Mouse (Mus musculus) right cerebral cortex, postnatal 36 days (tissue): ENCODE measurements at regions not wholly inside any gene's neighbourhood (a gene's known extent, or its start where the extent isn't known, plus 50 kb on each side); places are given as distances from the start of the nearest gene placed in this dataset.
A peak's percentile ranks its signal among the peaks of the same experiment; 100 is the strongest.
"Not testable (repeated sequence)": the region's sequence is repeated elsewhere in the genome, so short reads cannot be mapped to it uniquely, and the experiment has no call there.

ENCODE experiments used
- DNase-seq, 2 experiments: peaks; one replicate each; pipeline ENCODE4 v3.0.0; 2022; ENCODE audit warnings: low spot score in 2 of 2, mixed read lengths in 1 of 2

- no peak for DNase-seq
These were observed 94.7 kb downstream of the Cxxc4 start for GRCm38 (mm10) chr3:134330943-134331342.

- DNase-seq: no peak
These were observed 95.3 kb downstream of the Cxxc4 start for GRCm38 (mm10) chr3:134331499-134332153.

- DNase-seq: not testable (repeated sequence)
These were observed 102.9 kb downstream of the Cxxc4 start for GRCm38 (mm10) chr3:134339093-134339695.

- no peak for DNase-seq
These were observed 129.7 kb downstream of the Cxxc4 start for GRCm38 (mm10) chr3:134365948-134366347.

- DNase-seq: no peak
These were observed 130.5 kb downstream of the Cxxc4 start for GRCm38 (mm10) chr3:134366761-134367160.

GRCm38 (mm10) chr3:134368591-134368990 lies 132.3 kb downstream of the Cxxc4 start:
- no peak for DNase-seq

DNA sequence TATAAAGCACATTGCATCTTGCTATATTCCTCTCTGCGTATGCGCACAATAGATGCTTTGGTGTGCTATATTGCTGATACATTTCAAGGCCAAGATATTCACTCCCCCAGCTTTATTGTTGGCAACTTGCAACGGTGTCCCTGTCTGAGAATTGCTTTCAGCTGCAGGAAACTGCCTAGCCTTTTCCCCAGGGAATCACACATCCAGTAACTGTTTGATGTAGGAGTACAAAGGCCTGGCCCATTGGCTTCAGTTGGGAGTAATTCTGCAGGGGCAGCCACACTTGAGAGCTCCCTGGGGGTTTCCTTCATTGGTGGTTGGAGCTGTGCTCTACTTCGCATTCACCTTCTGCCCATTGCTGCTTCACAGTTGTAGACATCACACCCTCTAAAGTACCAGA lies 132.8 kb downstream of the Cxxc4 start:
- no peak for DNase-seq

- DNase-seq: no peak
These were observed 143.3 kb downstream of the Cxxc4 start for GRCm38 (mm10) chr3:134379549-134379948.

DNA sequence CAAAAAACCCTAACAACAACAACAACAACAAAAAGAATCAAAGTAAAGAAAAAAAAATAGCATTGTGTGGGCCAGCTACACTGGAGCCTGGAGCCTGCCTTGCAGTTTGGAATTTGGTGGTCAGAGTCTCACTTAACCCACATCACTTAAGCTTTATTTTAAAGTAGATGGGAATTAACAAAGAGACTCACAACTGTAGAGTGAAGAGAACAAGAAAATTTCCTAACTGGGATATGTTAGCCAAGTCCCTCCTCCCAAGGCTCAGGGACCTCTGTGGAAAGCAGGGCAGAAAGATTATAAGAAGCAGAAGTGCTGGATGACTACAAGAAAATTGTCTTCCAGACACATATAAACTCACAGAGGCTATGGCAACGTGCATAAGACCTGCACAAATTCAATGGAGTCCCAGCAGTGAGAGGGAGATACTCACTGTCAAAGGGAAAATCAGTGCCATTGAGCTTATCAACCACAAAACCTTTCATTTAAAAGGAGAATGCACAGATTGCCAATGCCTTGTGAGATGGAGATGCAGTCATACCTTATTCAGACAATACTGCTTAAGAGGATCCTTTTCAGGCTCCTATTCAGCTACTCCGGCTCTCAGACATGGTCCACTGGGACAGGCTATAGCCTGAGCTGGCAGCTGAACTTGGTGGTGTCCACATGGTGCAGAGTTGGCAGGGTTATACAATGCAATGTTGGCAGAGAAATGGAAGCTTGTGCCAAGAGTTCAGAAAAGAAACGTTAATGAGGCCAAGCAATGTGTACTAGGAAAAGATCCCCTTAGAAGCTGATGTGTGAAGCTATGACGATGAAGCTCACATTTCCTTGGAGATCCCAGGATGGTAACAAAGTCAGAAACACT lies 154.4 kb downstream of the Cxxc4 start:
- DNase-seq: peak in 1 of 2 experiments; percentile 1

DNA sequence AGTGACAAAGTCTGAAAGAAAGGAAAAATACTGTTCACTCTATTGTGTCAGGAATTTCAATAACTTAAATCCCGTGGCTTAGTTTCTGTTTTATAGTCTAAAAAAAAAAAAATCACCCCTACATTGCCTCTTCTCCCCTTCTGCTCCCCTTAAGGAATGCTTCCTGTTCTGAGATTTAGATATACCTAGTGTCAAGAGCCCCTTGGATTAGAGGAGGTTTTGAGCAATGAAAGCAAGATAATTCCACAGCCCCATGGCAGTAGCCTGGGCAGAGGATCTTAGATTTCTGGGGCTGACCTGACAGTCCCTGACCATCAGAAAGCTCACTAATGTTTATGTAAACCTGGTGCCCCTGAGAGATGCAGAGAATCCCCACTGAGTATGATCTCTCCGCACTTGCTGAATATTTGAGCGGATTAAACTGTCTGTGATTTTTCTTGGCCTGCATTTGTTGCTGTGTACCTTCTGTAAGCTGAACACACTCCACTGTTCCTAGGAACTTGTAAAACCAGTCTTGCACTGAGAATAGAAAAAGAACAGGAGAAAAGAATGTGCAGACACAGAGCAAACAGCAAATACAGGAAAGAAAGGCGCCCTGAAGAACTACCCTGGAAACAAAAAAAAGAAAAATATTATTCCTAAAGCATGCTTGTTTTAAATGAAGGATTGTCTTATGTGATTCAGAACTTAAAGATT lies 164.3 kb downstream of the Cxxc4 start:
- no peak for DNase-seq

DNA sequence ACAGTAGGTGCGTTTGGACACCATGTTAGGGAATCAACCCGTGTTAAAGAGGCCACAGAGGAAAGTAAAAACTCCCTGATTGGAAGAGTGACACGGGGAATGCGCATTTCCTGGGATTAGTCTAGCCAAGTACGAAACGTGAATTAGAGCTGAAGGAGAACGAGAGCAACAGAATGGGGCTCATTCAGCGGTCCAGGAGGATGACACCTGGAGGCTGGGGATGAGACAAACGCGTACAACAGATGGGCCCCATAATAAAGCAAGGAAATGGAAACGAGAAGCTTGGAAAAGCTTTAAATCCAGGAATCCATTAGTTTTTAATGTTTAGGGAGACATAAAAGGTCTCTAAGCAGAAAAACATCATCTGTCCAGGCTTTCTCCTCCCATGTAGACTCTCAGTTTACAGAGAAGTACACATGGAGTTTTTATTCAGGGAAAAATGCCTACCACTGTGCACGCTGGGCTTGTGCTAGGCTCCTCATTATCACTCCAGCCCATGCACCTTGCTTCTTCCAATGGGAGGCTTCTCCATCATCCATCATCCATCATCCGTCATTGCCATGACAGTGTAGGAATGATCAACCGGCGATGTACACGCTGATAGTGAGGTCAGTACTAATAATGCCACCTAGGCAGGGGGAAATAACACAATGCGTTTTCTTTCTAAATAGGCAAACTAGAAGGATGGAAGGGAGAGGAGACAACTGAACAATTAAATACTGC lies 179.5 kb downstream of the Cxxc4 start:
- DNase-seq: no peak

- DNase-seq: no peak
These were observed 191.3 kb downstream of the Cxxc4 start for GRCm38 (mm10) chr3:134427633-134428032.

DNA sequence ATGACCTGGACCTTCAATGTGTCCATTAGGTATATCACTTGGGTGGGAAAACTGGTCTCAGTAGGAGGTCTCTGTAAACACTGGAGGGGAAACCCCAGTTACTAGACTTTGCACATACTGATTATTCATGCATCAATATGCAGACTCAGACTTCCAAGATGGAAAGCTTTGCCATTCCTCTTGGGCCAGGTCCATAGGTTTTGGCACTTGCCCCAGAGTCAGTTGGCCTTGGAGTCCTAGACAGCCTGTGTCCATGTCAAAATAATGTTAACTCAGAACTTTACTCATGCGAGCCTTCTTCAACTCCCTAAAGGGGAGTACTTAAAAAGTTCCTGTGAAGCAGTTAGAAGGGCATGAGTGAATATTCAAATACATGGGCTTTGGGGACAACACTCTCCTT lies 230.3 kb downstream of the Cxxc4 start:
- DNase-seq: no peak

DNA sequence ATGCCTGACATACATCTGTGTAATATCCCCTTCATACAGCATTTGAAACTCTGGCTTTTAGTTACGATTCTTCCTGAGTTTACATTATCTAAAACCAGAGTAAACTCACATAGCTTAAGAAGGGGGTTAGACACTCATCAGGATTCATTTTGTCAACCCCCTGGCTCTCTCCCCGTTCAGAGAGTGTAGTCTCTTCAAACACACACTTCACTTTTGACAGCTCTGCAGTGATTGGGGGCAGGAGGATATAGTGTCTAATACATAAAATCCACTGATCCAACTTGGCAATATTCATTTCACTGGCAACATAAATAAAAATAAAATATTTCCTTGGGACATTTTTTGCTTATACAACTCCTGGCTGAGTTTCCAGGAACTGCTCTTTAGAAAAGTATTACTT lies 251.0 kb downstream of the Cxxc4 start:
- no peak for DNase-seq

GRCm38 (mm10) chr3:134489966-134490543 lies 253.8 kb downstream of the Cxxc4 start:
- no peak for DNase-seq

DNA sequence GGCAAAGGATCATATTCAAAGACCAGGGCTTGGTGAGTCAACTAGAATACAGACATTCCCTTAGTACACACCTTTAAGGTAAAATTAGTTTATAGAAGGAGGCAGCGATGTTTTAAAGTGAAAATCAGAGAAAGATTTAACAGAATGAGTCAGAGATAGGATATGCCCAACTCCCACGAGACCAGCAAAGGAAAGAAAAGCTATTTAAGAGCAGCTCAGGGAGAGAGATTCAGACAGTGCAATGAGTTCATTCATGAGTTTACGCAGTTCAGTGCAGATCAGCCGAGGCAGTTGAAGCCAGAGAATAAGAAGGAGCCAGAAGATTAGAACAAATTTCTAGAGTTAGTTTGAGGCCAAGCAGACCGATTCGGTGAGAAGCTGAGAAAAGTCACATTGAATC lies 273.4 kb downstream of the Cxxc4 start:
- DNase-seq: no peak

- no peak for DNase-seq
These were observed 289.5 kb downstream of the Cxxc4 start for GRCm38 (mm10) chr3:134525795-134526194.

GRCm38 (mm10) chr3:134560144-134560543 lies 268.7 kb upstream of the Tacr3 start:
- no peak for DNase-seq

DNA sequence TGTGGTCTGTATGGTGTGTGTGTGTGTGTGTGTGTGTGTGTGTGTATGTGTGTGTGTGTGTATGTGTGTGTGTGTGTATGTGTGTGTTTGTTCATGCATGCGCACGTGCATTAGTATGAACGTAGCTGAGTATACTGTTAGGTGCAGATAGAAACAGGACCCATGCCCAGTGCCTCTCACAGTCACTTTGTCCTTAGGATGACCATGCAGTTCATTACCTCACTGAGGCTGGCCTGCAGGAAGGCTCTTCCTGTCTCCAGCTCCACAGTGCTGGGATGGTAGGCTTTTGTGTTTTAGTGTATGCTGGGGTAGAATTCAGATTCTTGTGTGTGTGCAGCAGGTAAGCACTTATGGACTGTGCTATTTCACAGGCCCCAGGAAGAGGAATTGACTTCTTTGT lies 250.0 kb upstream of the Tacr3 start:
- no peak for DNase-seq

- DNase-seq: no peak
These were observed 240.2 kb upstream of the Tacr3 start for GRCm38 (mm10) chr3:134588630-134589029.

DNA sequence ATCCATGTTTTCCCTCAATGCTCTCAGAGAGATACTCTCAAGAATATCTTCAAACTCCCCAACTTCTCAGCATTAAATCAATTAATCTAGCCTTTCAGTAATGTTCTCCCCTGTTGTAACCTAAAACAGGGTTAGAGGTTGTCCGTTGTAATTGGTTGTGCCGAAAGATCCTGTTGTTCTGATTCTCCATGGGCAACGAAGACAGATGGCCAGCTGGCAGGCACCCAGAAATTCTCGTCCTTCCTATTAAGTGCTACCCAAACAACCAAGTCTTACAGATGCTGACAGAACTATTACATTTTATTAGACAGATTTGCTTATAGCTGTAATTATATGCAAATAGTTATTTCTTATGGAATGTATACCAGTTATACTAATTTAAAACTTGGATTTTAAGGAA lies 225.9 kb upstream of the Tacr3 start:
- DNase-seq: no peak
